Mouse (Mus musculus): ENCODE measurements around the gene Vps37d.

DNA sequence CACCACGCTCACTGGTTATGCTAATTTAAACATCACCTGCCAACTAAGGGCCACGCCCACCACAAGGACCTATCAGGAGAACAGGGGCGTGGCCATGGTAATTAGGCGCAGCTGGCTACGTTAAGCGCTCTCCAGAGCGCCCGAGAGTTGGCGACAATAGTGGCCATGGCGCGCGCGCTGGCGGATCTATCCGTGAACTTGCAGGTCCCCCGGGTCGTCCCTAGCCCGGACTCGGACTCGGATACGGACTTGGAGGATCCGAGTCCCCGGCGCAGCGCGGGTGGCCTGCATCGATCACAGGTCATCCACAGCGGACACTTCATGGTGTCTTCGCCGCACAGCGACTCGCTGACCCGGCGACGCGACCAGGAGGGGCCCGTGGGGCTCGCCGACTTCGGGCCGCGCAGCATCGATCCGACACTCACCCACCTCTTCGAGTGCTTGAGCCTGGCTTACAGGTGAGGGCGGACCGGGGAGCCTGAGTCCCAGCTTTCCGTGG is 28.7 kb upstream of the Vps37d start:
- no peak for TF ChIP-seq CTCF (IDR thresholded peaks at IDR 0.05; ENCODE audit: low read depth, low read length)
- peak; percentile 97 for TF ChIP-seq POLR2A (IDR thresholded peaks at IDR 0.05; ENCODE audit: extremely low read depth, insufficient read depth, low read length)
